Mouse (Mus musculus) embryonic fibroblast, embryonic 13.5 days (primary cell): ENCODE results near the gene Adam22.

Experiments
- CTCF ChIP-seq: IDR thresholded peaks from 2 replicates; pipeline ENCODE4 v1.5.1; 2011; ENCODE audit warnings: mild to moderate bottlenecking, control low read depth, low read length, moderate library complexity, borderline replicate concordance; ENCODE audit not compliant: insufficient read depth
- POLR2A ChIP-seq: IDR thresholded peaks from 2 replicates; pipeline ENCODE4 v1.6.1; 2011; ENCODE audit warnings: low read depth, mild to moderate bottlenecking, control low read depth, low read length, moderate library complexity

GRCm38 (mm10) chr5:8346329-8346728 lies 21.6 kb downstream of the Adam22 start:
- no peak for TF ChIP-seq POLR2A
- no peak for TF ChIP-seq CTCF
